Mouse (Mus musculus) brain, embryonic 14.5 days (tissue): ENCODE measurements around the gene Hexdc. TPM values are rescaled to one million over a fixed set of nuclear protein-coding genes. Genes with fewer than 3 reads are reported as not detected.

ENCODE experiments used
- DNase-seq: peaks from one replicate; pipeline ENCODE4 v3.0.0-alpha.2; 2011; ENCODE audit warnings: low read depth
- CTCF ChIP-seq: fragments of 200-500 bp; IDR thresholded peaks from 2 replicates; pipeline ENCODE4 v1.5.1; 2012; ENCODE audit warnings: inconsistent platforms, mild to moderate bottlenecking, moderate library complexity, borderline replicate concordance; ENCODE audit not compliant: insufficient read depth, insufficient read length; ENCODE audit errors: extremely low read depth
- POLR2A ChIP-seq: fragments of 200-500 bp; IDR thresholded peaks from 2 replicates; pipeline ENCODE4 v1.6.1; 2012; ENCODE audit warnings: mild to moderate bottlenecking, inconsistent platforms, borderline replicate concordance; ENCODE audit not compliant: poor library complexity, insufficient read depth, insufficient read length, severe bottlenecking; ENCODE audit errors: extremely low read depth
- polyA plus RNA-seq: library from polyadenylated mRNA; depleted of rRNA; stranded (reverse); fragments of >200 nt; gene quantifications from 2 replicates; pipeline ENCODE4 v1.2.3, GENCODE M21; 2012

The Hexdc gene
- polyA plus RNA-seq, 1 experiment = 70.6 TPM

DNA sequence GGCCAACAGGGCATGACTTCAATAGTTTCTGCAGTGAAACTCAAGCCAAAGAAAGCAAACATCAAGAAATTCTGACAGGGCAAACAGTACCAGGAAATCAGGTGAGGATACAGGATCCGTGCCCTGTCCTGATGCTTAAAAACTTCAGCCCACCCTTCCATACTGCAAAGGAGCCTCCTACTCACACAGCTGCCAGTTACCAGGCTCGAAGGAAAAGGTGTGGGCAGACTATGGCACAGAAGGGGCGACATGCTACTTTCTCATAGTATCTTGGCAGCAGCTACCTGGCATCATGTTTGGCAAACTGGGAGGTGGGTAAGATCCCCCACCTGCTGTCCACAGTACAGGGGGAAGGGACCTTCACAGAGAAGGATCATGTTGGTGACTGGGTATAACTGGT lies 10.8 kb upstream of the Hexdc start:
- DNase-seq = no peak

GRCm38 (mm10) chr11:121198622-121199021 lies 5.6 kb upstream of the Hexdc start:
- DNase-seq = no peak
- TF ChIP-seq POLR2A = no peak
- TF ChIP-seq CTCF = no peak

More for the DNA sequence above, 10.8 kb upstream of the Hexdc start:
- TF ChIP-seq CTCF (no peak), POLR2A (no peak)

- DNase-seq = no peak
These were observed 4.4 kb upstream of the Hexdc start for GRCm38 (mm10) chr11:121199851-121200250.

DNA sequence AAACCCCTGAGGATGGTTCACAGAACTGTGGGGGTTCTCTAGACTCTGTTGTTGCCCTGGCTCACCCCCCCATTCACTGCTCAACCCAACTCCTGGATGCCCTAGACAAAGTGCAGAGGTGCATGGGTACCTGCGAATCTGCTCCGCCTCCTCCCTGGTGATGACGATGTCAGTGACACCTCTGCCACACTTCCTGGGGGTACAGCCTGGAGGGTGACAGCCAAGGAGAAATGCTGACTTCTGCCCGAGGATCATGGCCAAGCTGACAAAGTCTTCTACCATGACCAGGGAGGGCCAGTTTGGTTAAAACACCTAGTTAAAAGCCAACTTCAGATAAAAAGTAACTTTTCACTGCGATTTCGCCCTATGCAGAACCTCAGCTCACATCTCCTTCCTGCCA lies 3.5 kb upstream of the Hexdc start:
- TF ChIP-seq POLR2A (no peak), CTCF (no peak)
- DNase-seq = no peak

More at GRCm38 (mm10) chr11:121199851-121200250, 4.4 kb upstream of the Hexdc start:
- no peak for TF ChIP-seq POLR2A
- TF ChIP-seq CTCF = no peak

- TF ChIP-seq CTCF = peak; percentile 60; the same call in 1 of the 2 replicates
- TF ChIP-seq POLR2A = no peak
- peak; percentile 47 for DNase-seq
These were observed 2.6 kb upstream of the Hexdc start for GRCm38 (mm10) chr11:121201436-121202198.

DNA sequence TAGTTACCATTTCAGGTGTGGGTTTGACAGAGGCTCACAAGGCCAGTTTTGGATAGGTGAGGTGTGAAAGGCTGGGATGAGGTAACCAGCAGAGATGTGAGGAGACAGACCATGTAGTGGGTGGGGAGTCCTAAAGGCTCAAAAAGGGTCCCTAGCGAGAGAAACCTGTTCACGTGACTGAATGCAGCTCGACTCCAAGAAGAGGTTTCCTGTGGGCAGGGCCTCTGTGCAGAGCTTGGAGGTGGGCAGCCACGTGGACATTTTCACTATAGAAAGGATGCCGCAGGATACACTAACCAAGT lies 423 bp upstream of the Hexdc start:
- no peak for DNase-seq
- TF ChIP-seq CTCF = no peak
- TF ChIP-seq POLR2A = no peak

GRCm38 (mm10) chr11:121216831-121217230 lies 12.6 kb downstream of the Hexdc start:
- TF ChIP-seq CTCF (no peak), POLR2A (no peak)
- no peak for DNase-seq

DNA sequence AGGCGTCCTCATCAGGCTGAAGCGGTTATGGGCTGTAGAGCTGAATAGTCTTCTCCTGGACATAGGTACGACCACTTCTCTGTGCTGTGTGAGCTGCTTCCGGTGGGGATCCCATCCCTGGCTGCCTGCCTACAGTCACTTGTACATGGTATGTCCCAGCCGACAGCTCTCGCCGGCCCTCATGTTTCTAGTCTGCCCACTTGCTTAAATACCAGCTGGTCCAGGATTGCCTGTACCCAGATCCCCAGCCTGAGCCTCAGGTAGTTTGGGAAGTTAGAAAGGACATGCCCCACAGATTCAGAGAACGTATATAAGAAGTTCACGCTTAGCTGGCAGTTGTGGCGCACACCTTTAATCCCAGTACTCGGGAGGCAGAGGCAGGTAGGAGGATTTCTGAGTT lies 15.5 kb downstream of the Hexdc start:
- DNase-seq = no peak
- TF ChIP-seq POLR2A = no peak
- TF ChIP-seq CTCF = no peak

GRCm38 (mm10) chr11:121220771-121221170 lies 16.5 kb downstream of the Hexdc start:
- TF ChIP-seq POLR2A = no peak
- TF ChIP-seq CTCF = no peak
- no peak for DNase-seq

GRCm38 (mm10) chr11:121221321-121222010 lies 17.2 kb downstream of the Hexdc start:
- TF ChIP-seq POLR2A (no peak), CTCF (no peak)
- no peak for DNase-seq

DNA sequence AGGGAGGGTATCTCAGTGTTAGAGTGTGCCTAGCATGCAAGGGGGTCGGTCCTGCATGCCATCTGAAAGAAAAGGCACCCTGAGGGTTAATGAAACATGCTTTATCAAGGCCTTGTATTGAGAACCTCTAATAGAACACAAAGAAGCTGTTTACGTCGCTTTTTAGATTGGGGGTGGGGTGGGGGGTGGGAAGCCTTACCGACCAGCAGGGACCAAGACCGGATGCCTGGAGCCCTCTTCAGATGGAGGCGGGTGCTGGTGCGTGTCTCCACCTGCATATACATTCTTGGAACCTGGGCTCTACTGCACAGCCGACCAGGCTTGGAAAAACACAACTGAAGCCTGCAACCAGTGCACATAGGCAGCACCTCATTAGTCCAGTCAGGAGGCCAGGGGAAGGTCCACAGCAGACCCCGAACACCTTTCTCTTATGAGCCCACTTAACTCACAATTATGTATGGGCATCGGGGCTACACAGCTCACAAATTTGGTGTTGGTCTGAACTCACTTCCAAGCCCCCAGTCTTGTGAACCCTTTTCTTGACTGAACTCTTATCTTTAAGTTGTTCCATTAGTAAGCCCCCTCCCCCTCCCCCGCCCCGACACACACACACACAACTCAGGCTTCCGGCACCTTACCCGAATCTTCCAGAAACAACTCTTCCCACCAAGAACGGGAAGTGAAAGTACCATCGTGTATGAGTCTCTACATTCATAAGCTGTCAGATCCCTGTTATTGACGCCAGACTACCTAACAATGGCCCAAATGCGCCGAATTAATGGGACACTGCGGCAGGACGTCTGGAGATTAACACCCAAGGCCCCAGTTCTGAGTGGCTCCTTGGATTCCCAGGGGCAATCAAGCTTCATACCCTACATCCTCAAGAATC lies 24.1 kb downstream of the Hexdc start:
- no peak for TF ChIP-seq CTCF
- TF ChIP-seq POLR2A = no peak
- no peak for DNase-seq
